Mouse (Mus musculus): ENCODE results near the gene Carns1. TPM values are rescaled to one million over a fixed set of nuclear protein-coding genes. Genes with fewer than 3 reads are reported as not detected.

Gene Carns1
- total and polyA plus RNA-seq, 2 experiments from 2014 or later: 20.6 to 119 TPM

DNA sequence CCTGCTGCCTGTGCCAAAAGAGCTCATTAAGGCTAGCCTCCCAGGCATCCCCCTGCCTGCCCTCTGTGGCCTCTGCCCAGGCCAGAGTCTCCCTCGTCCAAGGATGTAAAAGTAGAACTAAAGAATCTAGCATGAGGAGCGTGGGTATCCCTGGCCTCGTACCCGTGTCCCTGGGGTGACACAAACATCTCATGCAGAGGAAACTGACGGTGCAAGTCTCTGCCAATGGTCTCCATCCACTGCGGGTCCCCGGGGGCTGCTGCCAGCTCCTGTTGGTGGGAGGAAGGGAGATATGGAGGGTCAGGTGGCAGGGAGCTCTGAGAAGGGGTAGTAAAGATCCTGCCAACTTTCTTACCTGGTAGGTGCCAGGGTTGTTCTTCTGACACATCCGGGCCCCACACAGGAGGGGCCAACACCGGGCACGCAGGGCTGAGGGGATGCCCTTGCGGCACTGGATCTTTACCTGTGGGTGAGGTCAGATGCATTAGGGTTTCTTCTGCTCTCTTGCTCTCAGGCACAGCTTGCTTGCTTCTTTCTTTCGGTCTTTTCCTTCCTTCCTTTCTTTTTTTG lies 13.9 kb upstream of the Carns1 start:
- Histone ChIP-seq H3K4me2 (ENCODE audit: low read depth, low read length) (peak overlapping the region; percentile 13; the same call in 1 of the 2 replicates), H3K27me3 (ENCODE audit: control insufficient read depth, insufficient read depth, low read length) (no peaks in the 10 kb centered on the region), H3K9ac (replicated peaks; ENCODE audit: low read depth, low read length) (no peak overlapping the region), H3K9me3 (replicated peaks; ENCODE audit: control insufficient read depth, low read length) (no peaks in the 10 kb centered on the region), H3K4me1 (ENCODE audit: control insufficient read depth, insufficient read depth) (peaks cover 46% of the 10 kb centered on the region), H3K36me3 (replicated peaks; ENCODE audit: control insufficient read depth, insufficient read depth, low read length) (peaks cover 11% of the 10 kb centered on the region), H3K4me3 (ENCODE audit: low read depth, low read length) (no peak overlapping the region), H3K27ac (ENCODE audit: low read depth) (no peak overlapping the region)
- 79% methylated on average over 12 of the region's 12 CpGs for WGBS
- ATAC-seq (ENCODE audit: insufficient read depth, low read depth): no peak
- no peak for DNase-seq (ENCODE audit: low spot score)
- TF ChIP-seq CTCF (IDR thresholded peaks at IDR 0.05; ENCODE audit: low read depth) (no peak), EP300 (IDR thresholded peaks at IDR 0.05; ENCODE audit: low read depth) (no peak)

DNA sequence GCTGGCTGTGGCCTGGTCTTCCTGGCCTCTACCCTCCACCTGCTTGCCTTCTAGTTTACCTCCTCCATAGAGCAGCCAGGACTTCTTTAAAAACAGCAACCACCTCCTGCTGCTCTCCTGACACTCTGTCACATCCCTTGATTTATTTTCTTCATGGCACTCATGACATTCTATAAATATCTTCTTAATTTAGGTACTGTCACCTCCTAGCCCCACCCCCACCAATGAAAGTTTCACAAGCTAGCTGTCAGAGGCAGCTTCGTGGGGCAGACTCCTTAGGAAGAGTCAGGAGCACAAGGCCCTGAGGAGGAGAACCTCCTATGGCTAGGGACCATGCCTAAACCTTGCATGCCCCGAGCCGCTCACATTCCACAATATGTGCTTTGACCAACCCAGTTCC lies 12.0 kb upstream of the Carns1 start:
- 56% methylated on average over 3 of the region's 3 CpGs for WGBS
- H3K27ac ChIP-seq (ENCODE audit: low read depth): peak overlapping the region; percentile 56
- no peak for TF ChIP-seq EP300 (IDR thresholded peaks at IDR 0.05; ENCODE audit: low read depth)
- no peak for TF ChIP-seq CTCF (IDR thresholded peaks at IDR 0.05; ENCODE audit: low read depth)

DNA sequence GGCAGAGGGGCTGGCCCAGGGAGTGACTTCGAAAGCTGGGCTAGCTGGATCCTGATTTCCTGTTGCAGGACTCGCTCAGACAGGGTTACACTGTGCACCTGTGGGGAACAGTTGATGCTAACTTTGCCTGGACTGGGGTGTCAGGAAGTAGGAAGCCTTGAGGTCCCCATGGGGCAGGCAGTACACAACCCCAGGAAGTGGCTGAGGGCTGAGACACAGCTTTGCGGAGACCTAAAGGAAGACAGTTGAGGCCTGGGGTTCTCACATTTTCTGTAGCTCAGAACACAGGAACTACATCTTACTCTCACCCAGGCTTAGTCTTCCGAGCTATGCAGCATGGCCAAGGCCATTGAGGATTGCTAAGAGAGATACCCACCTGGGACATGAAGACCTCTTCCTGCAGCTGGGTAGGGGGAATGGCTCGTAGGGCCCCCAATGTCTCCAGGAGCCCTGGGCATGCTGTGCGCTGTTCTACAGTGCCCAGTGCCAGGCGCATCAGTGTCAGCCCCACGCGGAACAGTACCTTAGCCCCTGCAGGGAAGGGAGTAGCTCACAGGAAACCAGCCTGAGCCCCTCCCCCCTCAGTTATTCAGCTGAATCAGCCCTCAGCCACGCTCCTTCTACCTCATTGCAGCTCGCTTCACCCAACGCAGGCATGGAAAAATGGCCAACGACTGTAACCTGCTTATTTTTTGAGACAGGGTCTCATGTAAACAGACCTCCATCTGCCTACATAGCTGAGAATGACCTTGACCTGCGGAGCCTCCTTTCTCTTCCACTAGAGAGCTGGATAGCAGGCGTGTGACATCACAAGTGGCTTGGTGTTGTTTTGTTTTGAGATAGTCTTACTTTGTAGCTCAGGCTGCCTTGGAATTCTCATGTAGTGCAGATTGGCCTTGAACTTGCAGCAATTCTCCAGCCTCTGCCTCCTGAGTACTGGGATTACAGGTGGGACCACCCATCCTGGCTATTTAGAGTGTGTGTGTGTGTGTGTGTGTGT lies 10.0 kb upstream of the Carns1 start:
- Histone ChIP-seq H3K9ac (replicated peaks; ENCODE audit: low read depth, low read length) (no peak overlapping the region), H3K9me3 (replicated peaks; ENCODE audit: control insufficient read depth, low read length) (no peaks in the 10 kb centered on the region), H3K4me1 (ENCODE audit: control insufficient read depth, insufficient read depth) (peaks cover 33% of the 10 kb centered on the region), H3K27ac (ENCODE audit: low read depth) (peak overlapping the region; percentile 61), H3K27me3 (ENCODE audit: control insufficient read depth, insufficient read depth, low read length) (no peaks in the 10 kb centered on the region), H3K4me2 (ENCODE audit: low read depth, low read length) (peak overlapping the region; percentile 36; the same call in 1 of the 2 replicates), H3K4me3 (ENCODE audit: low read depth, low read length) (no peak overlapping the region), H3K36me3 (replicated peaks; ENCODE audit: control insufficient read depth, insufficient read depth, low read length) (no peaks in the 10 kb centered on the region)
- 38% methylated on average over 15 of the region's 15 CpGs for WGBS
- TF ChIP-seq EP300 (IDR thresholded peaks at IDR 0.05; ENCODE audit: low read depth) (no peak), CTCF (IDR thresholded peaks at IDR 0.05; ENCODE audit: low read depth) (no peak)
- peak; percentile 53; the same call in 1 of the 2 replicates for ATAC-seq (ENCODE audit: insufficient read depth, low read depth)
- DNase-seq (ENCODE audit: low spot score): no peak

More for the DNA sequence above, 12.0 kb upstream of the Carns1 start:
- Histone ChIP-seq H3K4me2 (ENCODE audit: low read depth, low read length) (peak overlapping the region; percentile 18; the same call in 1 of the 2 replicates), H3K9ac (replicated peaks; ENCODE audit: low read depth, low read length) (no peak overlapping the region), H3K4me1 (ENCODE audit: control insufficient read depth, insufficient read depth) (peaks cover 36% of the 10 kb centered on the region), H3K9me3 (replicated peaks; ENCODE audit: control insufficient read depth, low read length) (no peaks in the 10 kb centered on the region), H3K36me3 (replicated peaks; ENCODE audit: control insufficient read depth, insufficient read depth, low read length) (no peaks in the 10 kb centered on the region), H3K4me3 (ENCODE audit: low read depth, low read length) (no peak overlapping the region), H3K27me3 (ENCODE audit: control insufficient read depth, insufficient read depth, low read length) (no peaks in the 10 kb centered on the region)
- no peak for DNase-seq (ENCODE audit: low spot score)
- ATAC-seq (ENCODE audit: insufficient read depth, low read depth): no peak

GRCm38 (mm10) chr19:4183689-4184088 lies 8.4 kb upstream of the Carns1 start:
- Histone ChIP-seq H3K9ac (replicated peaks; ENCODE audit: low read depth, low read length) (no peak overlapping the region), H3K4me3 (ENCODE audit: low read depth, low read length) (no peak overlapping the region), H3K4me2 (ENCODE audit: low read depth, low read length) (no peak overlapping the region), H3K27me3 (ENCODE audit: control insufficient read depth, insufficient read depth, low read length) (no peaks in the 10 kb centered on the region), H3K9me3 (replicated peaks; ENCODE audit: control insufficient read depth, low read length) (no peaks in the 10 kb centered on the region), H3K36me3 (replicated peaks; ENCODE audit: control insufficient read depth, insufficient read depth, low read length) (no peaks in the 10 kb centered on the region), H3K27ac (ENCODE audit: low read depth) (no peak overlapping the region), H3K4me1 (ENCODE audit: control insufficient read depth, insufficient read depth) (peaks cover 33% of the 10 kb centered on the region)
- ATAC-seq (ENCODE audit: insufficient read depth, low read depth) (no peak), DNase-seq (ENCODE audit: low spot score) (no peak)
- WGBS: 73% methylated on average over 2 of the region's 2 CpGs
- TF ChIP-seq CTCF (IDR thresholded peaks at IDR 0.05; ENCODE audit: low read depth): no peak
- TF ChIP-seq EP300 (IDR thresholded peaks at IDR 0.05; ENCODE audit: low read depth): no peak

DNA sequence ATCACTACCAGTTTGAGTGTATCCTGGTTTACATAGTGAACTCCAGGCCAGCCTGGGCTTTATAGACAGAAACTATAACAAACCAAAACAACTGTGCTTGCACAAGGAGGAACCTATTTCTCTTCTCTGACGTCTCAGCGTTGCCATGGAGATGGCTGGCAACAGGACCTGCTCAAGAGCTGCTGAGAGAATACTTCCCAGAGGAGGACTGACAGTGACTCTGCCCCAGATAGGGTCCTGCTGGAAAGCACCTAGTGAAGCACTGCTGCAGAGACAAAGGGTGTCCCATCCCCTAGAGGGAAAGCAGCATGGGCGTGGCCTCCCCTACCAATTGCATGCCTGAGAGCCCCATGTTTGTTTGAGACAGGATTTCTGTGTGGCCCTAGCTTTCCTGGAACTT lies 6.6 kb upstream of the Carns1 start:
- TF ChIP-seq EP300 (IDR thresholded peaks at IDR 0.05; ENCODE audit: low read depth): no peak
- TF ChIP-seq CTCF (IDR thresholded peaks at IDR 0.05; ENCODE audit: low read depth): no peak
- H3K36me3 ChIP-seq (replicated peaks; ENCODE audit: control insufficient read depth, insufficient read depth, low read length): no peaks in the 10 kb centered on the region
- H3K27ac ChIP-seq (ENCODE audit: low read depth): no peak overlapping the region
- H3K9me3 ChIP-seq (replicated peaks; ENCODE audit: control insufficient read depth, low read length): no peaks in the 10 kb centered on the region
- no peak for ATAC-seq (ENCODE audit: insufficient read depth, low read depth)
- no peak for DNase-seq (ENCODE audit: low spot score)
- H3K27me3 ChIP-seq (ENCODE audit: control insufficient read depth, insufficient read depth, low read length): no peaks in the 10 kb centered on the region
- 0 out of 2 replicates have a peak overlapping the region, but pooled peaks have one; percentile 1 for H3K9ac ChIP-seq (replicated peaks; ENCODE audit: low read depth, low read length)
- peaks cover 23% of the 10 kb centered on the region for H3K4me1 ChIP-seq (ENCODE audit: control insufficient read depth, insufficient read depth)
- 42% methylated on average over 3 of the region's 3 CpGs for WGBS
- H3K4me2 ChIP-seq (ENCODE audit: low read depth, low read length): no peak overlapping the region
- H3K4me3 ChIP-seq (ENCODE audit: low read depth, low read length): no peak overlapping the region

Measured in heart, postnatal 0 days (tissue).